ENCODE assay signal across 22 mouse cellular contexts in the genomic region with DNA sequence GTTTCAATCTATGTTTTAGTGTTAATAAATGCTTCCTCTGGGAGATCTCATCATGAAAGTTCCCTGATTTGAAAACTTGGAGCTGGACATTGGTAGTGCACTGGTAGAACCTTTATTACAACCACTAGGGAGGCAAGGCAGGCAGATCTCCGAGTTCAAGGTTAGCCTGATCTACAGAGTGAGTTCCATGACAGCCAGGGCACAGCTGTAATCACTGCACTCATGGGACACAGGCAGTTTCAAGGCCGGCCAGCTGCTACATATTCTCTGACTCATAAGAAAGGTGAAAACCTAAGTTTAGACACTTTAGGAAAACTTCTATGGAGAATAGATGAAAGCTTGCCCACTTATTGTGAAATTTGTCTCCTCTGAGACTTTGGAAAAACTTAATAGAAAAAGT. TPM values are rescaled to one million over a fixed set of nuclear protein-coding genes. Genes with fewer than 3 reads are reported as not detected.
A peak's percentile ranks its signal among the peaks of the same experiment; 100 is the strongest.
DNase-seq lines count a peak whose midpoint lies in the region; ATAC-seq and TF ChIP-seq lines count a peak whose summit lies in the region.
"Had no signal": no experiment of that assay in that cellular context is flagged by ENCODE, and none has a peak within 500 bp of the region (broad histone marks: within the 10 kb centered on the region; RNA-seq: fewer than 3 reads in every experiment).

No protein-coding gene starts in this region.

- no peaks in the 10 kb centered on the region for H3K9me3 ChIP-seq in forebrain, embryonic 12.5 days
- H3K9me3 ChIP-seq: forebrain, embryonic 15.5 days; heart, embryonic 12.5 days; heart, embryonic 15.5 days; hindbrain, embryonic 10.5 days; hindbrain, embryonic 13.5 days; intestine, embryonic 15.5 days had no signal

- no peak for ATAC-seq in forebrain, embryonic 12.5 days (ENCODE audit: low FRiP score)
- ATAC-seq: CD4-positive, CD25-positive, alpha-beta regulatory T cell, adult 4 months; forebrain, embryonic 15.5 days; hindbrain, embryonic 16.5 days; intestine, embryonic 15.5 days had no signal

- H3K27me3 ChIP-seq in heart, adult 2 months (ENCODE audit: control insufficient read depth, insufficient read depth, low read length), result no peaks in the 10 kb centered on the region
- no peaks in the 10 kb centered on the region for H3K27me3 ChIP-seq in forebrain, embryonic 12.5 days
- H3K27me3 ChIP-seq: forebrain, embryonic 15.5 days; heart, embryonic 12.5 days; heart, embryonic 15.5 days; hindbrain, embryonic 13.5 days; intestine, embryonic 15.5 days had no signal

- 86% methylated on average over 2 of the region's 2 CpGs for WGBS in heart, adult 2 months
- 91% methylated on average over 2 of the region's 2 CpGs for WGBS in forebrain, embryonic 12.5 days

- peak; percentile 39 for DNase-seq in heart, adult 11 months
- no peak for DNase-seq in heart, adult 2 months
- DNase-seq in adrenal gland, adult 8-10 months, result peak; percentile 64
- DNase-seq in adrenal gland, postnatal 10 days, result peak; percentile 48
- DNase-seq: cerebellum, adult 18-20 months; cerebellum, adult 9-10 months; cerebellum, postnatal 14 days; gastrocnemius, postnatal 36 days; heart, postnatal 10 days; heart, postnatal 36 days; kidney, adult 11 months had no signal

- TF ChIP-seq POLR2A in heart, adult 2 months (IDR thresholded peaks at IDR 0.05; ENCODE audit: insufficient read depth, low read depth, low read length), result no peak
- TF ChIP-seq POLR2A in embryonic fibroblast, embryonic 13.5 days (IDR thresholded peaks at IDR 0.05; ENCODE audit: low read depth, low read length), result no peak

- no peaks in the 10 kb centered on the region for H3K4me1 ChIP-seq in heart, adult 2 months (ENCODE audit: control insufficient read depth, insufficient read depth, low read length)
- no peaks in the 10 kb centered on the region for H3K4me1 ChIP-seq in embryonic fibroblast, embryonic 13.5 days (ENCODE audit: control insufficient read depth, insufficient read depth, low read length)
- H3K4me1 ChIP-seq in forebrain, embryonic 12.5 days, result no peaks in the 10 kb centered on the region
- H3K4me1 ChIP-seq: forebrain, embryonic 15.5 days; heart, embryonic 12.5 days; heart, embryonic 15.5 days; hindbrain, embryonic 13.5 days; intestine, embryonic 15.5 days had no signal

- no peak for TF ChIP-seq EP300 in heart, adult 2 months (IDR thresholded peaks at IDR 0.05; ENCODE audit: insufficient read depth, low read depth, low read length)

- no peaks in the 10 kb centered on the region; the same call in none of the 2 replicates for H3K36me3 ChIP-seq in heart, adult 2 months (ENCODE audit: control insufficient read depth, insufficient read depth, low read length)
- H3K36me3 ChIP-seq in forebrain, embryonic 12.5 days (replicated peaks), result peaks cover 63% of the 10 kb centered on the region

- intact Hi-C loops in heart, adult 2 months (cut with DNase I), result no loop called here

- no peak overlapping the region for H3K27ac ChIP-seq in heart, adult 2 months
- H3K27ac ChIP-seq in embryonic fibroblast, embryonic 13.5 days (ENCODE audit: insufficient read depth, low read length), result peak overlapping the region; percentile 45; the same call in 1 of the 2 replicates
- no peak overlapping the region for H3K27ac ChIP-seq in forebrain, embryonic 12.5 days
- H3K27ac ChIP-seq: forebrain, embryonic 15.5 days; heart, embryonic 15.5 days; hindbrain, embryonic 10.5 days; hindbrain, embryonic 13.5 days; intestine, embryonic 15.5 days had no signal

- no peak overlapping the region for H3K4me3 ChIP-seq in heart, adult 2 months
- no peak overlapping the region for H3K4me3 ChIP-seq in embryonic fibroblast, embryonic 13.5 days (ENCODE audit: insufficient read depth, low read length)
- no peak overlapping the region for H3K4me3 ChIP-seq in forebrain, embryonic 12.5 days (replicated peaks)
- H3K4me3 ChIP-seq: forebrain, embryonic 15.5 days; heart, embryonic 12.5 days; heart, embryonic 15.5 days; hindbrain, embryonic 10.5 days; hindbrain, embryonic 13.5 days; intestine, embryonic 15.5 days had no signal

- no peak for TF ChIP-seq CTCF in heart, adult 2 months (IDR thresholded peaks at IDR 0.05)
- no peak for TF ChIP-seq CTCF in embryonic fibroblast, embryonic 13.5 days (IDR thresholded peaks at IDR 0.05; ENCODE audit: borderline replicate concordance, insufficient read depth, low read length)

- no peak overlapping the region for H3K4me2 ChIP-seq in forebrain, embryonic 12.5 days
- H3K4me2 ChIP-seq: forebrain, embryonic 15.5 days; heart, embryonic 12.5 days; heart, embryonic 15.5 days; hindbrain, embryonic 13.5 days; intestine, embryonic 15.5 days had no signal

- H3K79me2 ChIP-seq in heart, adult 2 months (replicated peaks; ENCODE audit: control insufficient read depth, insufficient read depth, low read length), result no peaks in the 10 kb centered on the region

- H3K9ac ChIP-seq in heart, adult 2 months (ENCODE audit: low read depth, low read length), result no peak overlapping the region
- no peak overlapping the region for H3K9ac ChIP-seq in forebrain, embryonic 12.5 days
- H3K9ac ChIP-seq: forebrain, embryonic 15.5 days; heart, embryonic 12.5 days; heart, embryonic 15.5 days; hindbrain, embryonic 13.5 days; intestine, embryonic 15.5 days had no signal

RNA-seq across cellular contexts. Expression of gene Gdf11, which starts 12.7 kb away (rescaled TPM):
- total RNA-seq in heart, adult 2 months (2021), result 1 to 10 TPM; 2.0 to 2.5 TPM
- polyA plus RNA-seq in heart, adult 2 months (2012; rRNA removed), result 0.78 and 1.1 TPM in 2 replicates
- total RNA-seq in adrenal gland, adult 8-10 months (2022), result 1 to 10 TPM; 2.0 to 2.9 (median 2.3) TPM
- total RNA-seq in adrenal gland, postnatal 10 days (2021), result 1 to 10 TPM; 3.0 to 4.5 TPM
- polyA plus RNA-seq in embryonic fibroblast, embryonic 13.5 days (2011; ENCODE audit: insufficient read length, low read depth, missing spikeins), result 16.3 and 19.4 TPM in 2 replicates
- polyA plus RNA-seq in forebrain, embryonic 12.5 days (2016; fragmentation: Nextera tagmentation; extraction: Ambion mirVana), result 9.3 and 9.6 TPM in 2 replicates

RNA-seq across cellular contexts. Expression of gene Cd63, which starts 22.0 kb away (rescaled TPM):
- 100 to 1,000 TPM; 132 to 156 TPM for total RNA-seq in heart, adult 2 months (2021)
- polyA plus RNA-seq in heart, adult 2 months (2012; rRNA removed), result 83.2 and 101 TPM in 2 replicates
- total RNA-seq in adrenal gland, adult 8-10 months (2022), result 100 to 1,000 TPM; 313 to 472 (median 396) TPM
- 100 to 1,000 TPM; 243 to 263 TPM for total RNA-seq in adrenal gland, postnatal 10 days (2021)
- polyA plus RNA-seq in embryonic fibroblast, embryonic 13.5 days (2011; ENCODE audit: insufficient read length, low read depth, missing spikeins), result 686 and 779 TPM in 2 replicates
- 129 and 160 TPM in 2 replicates for polyA plus RNA-seq in forebrain, embryonic 12.5 days (2016; fragmentation: Nextera tagmentation; extraction: Ambion mirVana)

RNA-seq across cellular contexts. Expression of gene Rdh5, which starts 43.9 kb away (rescaled TPM):
- total RNA-seq in heart, adult 2 months (2021), result 1 to 10 TPM; 5.2 to 5.9 TPM
- polyA plus RNA-seq in heart, adult 2 months (2012; rRNA removed), result 19.4 and 24.9 TPM in 2 replicates
- total RNA-seq in adrenal gland, adult 8-10 months (2022), result 10 to 100 TPM in 3 of 4 experiments, 1 to 10 TPM in 1; 9.5 to 23.2 (median 15.7) TPM
- total RNA-seq in adrenal gland, postnatal 10 days (2021), result 10 to 100 TPM; 16.4 to 22.8 TPM
- 5.5 and 7.7 TPM in 2 replicates for polyA plus RNA-seq in embryonic fibroblast, embryonic 13.5 days (2011; ENCODE audit: insufficient read length, low read depth, missing spikeins)
- polyA plus RNA-seq in forebrain, embryonic 12.5 days (2016; fragmentation: Nextera tagmentation; extraction: Ambion mirVana), result 11.3 and 13.3 TPM in 2 replicates

RNA-seq across cellular contexts. Expression of gene Bloc1s1, which starts 45.0 kb away (rescaled TPM):
- 100 to 1,000 TPM; 181 to 201 TPM for total RNA-seq in heart, adult 2 months (2021)
- polyA plus RNA-seq in heart, adult 2 months (2012; rRNA removed), result 229 and 234 TPM in 2 replicates
- 100 to 1,000 TPM; 137 to 192 (median 168) TPM for total RNA-seq in adrenal gland, adult 8-10 months (2022)
- total RNA-seq in adrenal gland, postnatal 10 days (2021), result 100 to 1,000 TPM; 216 to 240 TPM
- 80.5 and 91.4 TPM in 2 replicates for polyA plus RNA-seq in embryonic fibroblast, embryonic 13.5 days (2011; ENCODE audit: insufficient read length, low read depth, missing spikeins)
- polyA plus RNA-seq in forebrain, embryonic 12.5 days (2016; fragmentation: Nextera tagmentation; extraction: Ambion mirVana), result 183 and 188 TPM in 2 replicates

RNA-seq across cellular contexts. Expression of gene Itga7, which starts 54.8 kb away (rescaled TPM):
- 100 to 1,000 TPM; 140 to 155 TPM for total RNA-seq in heart, adult 2 months (2021)
- 151 and 206 TPM in 2 replicates for polyA plus RNA-seq in heart, adult 2 months (2012; rRNA removed)
- 10 to 100 TPM in 2 of 4 experiments, 1 to 10 TPM in 2; 9.6 to 27.4 (median 11.8) TPM for total RNA-seq in adrenal gland, adult 8-10 months (2022)
- 10 to 100 TPM; 24.4 to 36.7 TPM for total RNA-seq in adrenal gland, postnatal 10 days (2021)
- 16.9 and 22.1 TPM in 2 replicates for polyA plus RNA-seq in embryonic fibroblast, embryonic 13.5 days (2011; ENCODE audit: insufficient read length, low read depth, missing spikeins)
- polyA plus RNA-seq in forebrain, embryonic 12.5 days (2016; fragmentation: Nextera tagmentation; extraction: Ambion mirVana), result 0.46 and 0.73 TPM in 2 replicates
- total RNA-seq: granulocyte monocyte progenitor cell, adult 5-6 weeks had no signal

Comparison
In these comparisons a context has a peak if more than half of its experiments do, and no peak if none do; other contexts are left out.
1. DNase-seq: peak in heart, adult 11 months (single experiment), adrenal gland, adult 8-10 months (single experiment) and adrenal gland, postnatal 10 days (single experiment); none in heart, adult 2 months (0 of 2).